Mouse (Mus musculus) liver, adult (tissue): ENCODE results near the gene Rcbtb1.

Source experiments
- GATA4 ChIP-seq: IDR thresholded peaks from 2 replicates; pipeline ENCODE4 v1.6.1; 2014; ENCODE audit warnings: mild to moderate bottlenecking, low read length; ENCODE audit not compliant: insufficient replicate concordance

Rcbtb1 gene

GRCm38 (mm10) chr14:59230331-59230966 lies 29.4 kb downstream of the Rcbtb1 start:
- no peak for TF ChIP-seq GATA4

- TF ChIP-seq GATA4, result peak; percentile 81; the same call in 1 of the 2 replicates
Measured at GRCm38 (mm10) chr14:59232003-59232402, 31.0 kb downstream of the Rcbtb1 start.

DNA sequence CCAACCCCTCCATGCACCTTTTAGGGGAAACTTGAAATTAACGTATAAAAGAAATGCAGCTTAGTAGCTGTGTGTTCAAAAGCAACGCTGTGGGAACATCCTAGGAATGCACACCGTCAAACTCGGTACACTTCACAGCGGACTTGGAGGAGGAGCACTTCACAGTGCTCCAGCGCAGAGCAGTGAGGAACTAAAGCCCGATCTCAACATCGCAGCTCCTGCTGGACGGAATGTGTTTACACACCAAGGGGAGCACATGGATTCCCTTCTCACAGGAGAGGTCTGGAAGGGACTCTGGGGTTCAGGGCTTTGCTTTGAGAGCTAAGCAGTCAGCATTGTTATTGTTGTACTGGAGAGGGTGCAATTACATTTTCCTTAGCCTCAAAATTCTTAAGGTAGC lies 32.6 kb downstream of the Rcbtb1 start:
- no peak for TF ChIP-seq GATA4

DNA sequence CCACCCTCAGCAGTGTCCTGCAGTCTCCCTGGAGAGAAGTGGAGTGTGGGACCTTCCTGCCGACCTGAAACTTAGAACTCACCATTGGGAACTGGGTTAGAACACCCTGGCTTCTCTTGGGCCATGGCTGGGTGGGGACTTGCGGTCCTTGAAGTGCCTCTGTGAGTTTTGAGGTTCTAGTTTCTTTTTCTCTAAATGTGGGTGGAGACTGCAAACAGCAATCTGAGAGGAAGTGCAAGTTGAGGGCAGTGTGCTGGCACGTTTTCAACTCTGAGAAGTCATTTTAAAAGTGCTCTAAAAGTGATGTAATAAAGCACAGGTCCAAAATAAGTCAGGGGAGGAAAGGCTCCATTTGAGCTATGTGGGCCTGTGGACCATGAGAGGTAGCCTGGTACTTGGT lies 59.0 kb downstream of the Rcbtb1 start, which contains the start of gene Gm6904:
TSS of gene Gm6904 (minus strand) at position 161 of the 400 bp plus-strand sequence.
- TF ChIP-seq GATA4, result no peak
